Mouse (Mus musculus) brain, embryonic 14.5 days (tissue): ENCODE results near the gene Neurog3.

Experiments used
- CTCF ChIP-seq: fragments of 200-500 bp; IDR thresholded peaks from 2 replicates; pipeline ENCODE4 v1.5.1; 2012; ENCODE audit warnings: inconsistent platforms, mild to moderate bottlenecking, moderate library complexity, borderline replicate concordance; ENCODE audit not compliant: insufficient read depth, insufficient read length; ENCODE audit errors: extremely low read depth
- POLR2A ChIP-seq: fragments of 200-500 bp; IDR thresholded peaks from 2 replicates; pipeline ENCODE4 v1.6.1; 2012; ENCODE audit warnings: mild to moderate bottlenecking, inconsistent platforms, borderline replicate concordance; ENCODE audit not compliant: poor library complexity, insufficient read depth, insufficient read length, severe bottlenecking; ENCODE audit errors: extremely low read depth

- TF ChIP-seq POLR2A (no peak), CTCF (peak; percentile 46; the same call in 1 of the 2 replicates)
These were observed 5.8 kb upstream of the Neurog3 start for GRCm38 (mm10) chr10:62127137-62127536.
